Mouse (Mus musculus) heart, embryonic 15.5 days (tissue): Measurements from ENCODE around the gene Gm10647. TPM values are rescaled to one million over a fixed set of nuclear protein-coding genes. Genes with fewer than 3 reads are reported as not detected.
"Not testable (repeated sequence)": the region's sequence is repeated elsewhere in the genome, so short reads cannot be mapped to it uniquely, and the experiment has no call there.

Experiments used
- ATAC-seq: fragments of 200-750 bp; cut with Nextera tagmentation; replicated peaks from 2 replicates; pipeline ENCODE4 v1.8.0; 2017; ENCODE audit warnings: low read depth, moderate TSS enrichment; ENCODE audit not compliant: insufficient number of reproducible peaks, insufficient read depth, low FRiP score
- H3K27ac ChIP-seq: fragments of 300-500 bp; sonication (generic); 2 replicates; pipeline ENCODE4 v1.5.1; 2015; ENCODE audit warnings: mild to moderate bottlenecking, inconsistent platforms
- H3K27me3 ChIP-seq: fragments of 300-500 bp; sonication (generic); 2 replicates; pipeline ENCODE4 v1.6.1; 2015; ENCODE audit warnings: inconsistent platforms
- H3K36me3 ChIP-seq: fragments of 300-500 bp; sonication (generic); 2 replicates; pipeline ENCODE4 v1.6.1; 2015; ENCODE audit warnings: mild to moderate bottlenecking, inconsistent platforms
- H3K4me1 ChIP-seq: fragments of 300-500 bp; sonication (generic); replicated peaks from 2 replicates; pipeline ENCODE4 v1.6.1; 2015; ENCODE audit warnings: inconsistent platforms
- H3K4me2 ChIP-seq: fragments of 300-500 bp; sonication (generic); 2 replicates; pipeline ENCODE4 v1.6.1; 2015; ENCODE audit warnings: inconsistent platforms, mild to moderate bottlenecking, moderate library complexity
- H3K4me3 ChIP-seq: fragments of 300-500 bp; sonication (generic); 2 replicates; pipeline ENCODE4 v1.5.1; 2015; ENCODE audit warnings: mild to moderate bottlenecking, inconsistent platforms
- H3K9ac ChIP-seq: fragments of 300-500 bp; sonication (generic); 2 replicates; pipeline ENCODE4 v1.6.1; 2015; ENCODE audit warnings: mild to moderate bottlenecking, inconsistent platforms
- H3K9me3 ChIP-seq: fragments of 300-500 bp; sonication (generic); replicated peaks from 2 replicates; pipeline ENCODE4 v1.6.1; 2016; ENCODE audit warnings: inconsistent platforms
- WGBS: fragments of 180-500 bp; shearing (Covaris S2); methylation state at CpG from one replicate; pipeline ENCODE4 v1.1.7; 2015; ENCODE audit warnings: mixed read lengths; 5-methylcytosine and 5-hydroxymethylcytosine counted together
- polyA plus RNA-seq: library from polyadenylated mRNA; unstranded; fragments of >200 nt; fragmentation: Nextera tagmentation; extraction: Ambion mirVana; gene quantifications from 2 replicates; pipeline ENCODE4 v1.2.1, GENCODE M21; 2015

Gm10647 gene
- polyA plus RNA-seq, 1 experiment from 2014 or later, result 0.53 TPM

- Histone ChIP-seq H3K27me3 (peaks cover 3% of the 10 kb centered on the region; the same call in 1 of the 2 replicates), H3K4me3 (0 out of 2 replicates have a peak overlapping the region, but pooled peaks have one; percentile 7), H3K9me3 (no peaks in the 10 kb centered on the region), H3K4me2 (peak overlapping the region; percentile 40), H3K27ac (no peak overlapping the region), H3K36me3 (no peaks in the 10 kb centered on the region), H3K4me1 (peaks cover 9% of the 10 kb centered on the region), H3K9ac (no peak overlapping the region)
- WGBS, result 39% methylated on average over 12 of the region's 12 CpGs
- ATAC-seq, result no peak
Observed at GRCm38 (mm10) chr9:66801947-66802346, 5.1 kb downstream of the Gm10647 start.

GRCm38 (mm10) chr9:66805951-66806350 lies 9.1 kb downstream of the Gm10647 start:
- peak overlapping the region; percentile 51; the same call in 1 of the 2 replicates for H3K9ac ChIP-seq

GRCm38 (mm10) chr9:66813392-66813791 lies 16.6 kb downstream of the Gm10647 start:
- 45% methylated on average over 2 of the region's 2 CpGs for WGBS
- H3K9me3 ChIP-seq, result no peaks in the 10 kb centered on the region
- no peak overlapping the region for H3K27ac ChIP-seq
- no peaks in the 10 kb centered on the region for H3K27me3 ChIP-seq
- H3K4me1 ChIP-seq, result no peaks in the 10 kb centered on the region
- H3K4me3 ChIP-seq, result no peak overlapping the region
- no peak overlapping the region for H3K4me2 ChIP-seq
- H3K9ac ChIP-seq, result no peak overlapping the region
- no peaks in the 10 kb centered on the region for H3K36me3 ChIP-seq
- no peak for ATAC-seq

More at GRCm38 (mm10) chr9:66805951-66806350, 9.1 kb downstream of the Gm10647 start:
- not testable (repeated sequence) for H3K27ac ChIP-seq, H3K27me3 ChIP-seq, H3K4me1 ChIP-seq, ATAC-seq, H3K9me3 ChIP-seq, H3K36me3 ChIP-seq
- peak overlapping the region; percentile 46 for H3K4me3 ChIP-seq
- peak overlapping the region; percentile 63 for H3K4me2 ChIP-seq
- WGBS, result 6% methylated on average over 30 of the region's 37 CpGs

GRCm38 (mm10) chr9:66820996-66821395 lies 24.2 kb downstream of the Gm10647 start:
- no peak overlapping the region for H3K27ac ChIP-seq
- H3K4me2 ChIP-seq, result no peak overlapping the region
- no peaks in the 10 kb centered on the region for H3K9me3 ChIP-seq
- ATAC-seq, result no peak
- WGBS, result 67% methylated on average over 5 of the region's 5 CpGs
- no peak overlapping the region for H3K9ac ChIP-seq
- no peaks in the 10 kb centered on the region for H3K27me3 ChIP-seq
- H3K4me1 ChIP-seq, result peaks cover 3% of the 10 kb centered on the region; the same call in 1 of the 2 replicates
- no peak overlapping the region for H3K4me3 ChIP-seq
- H3K36me3 ChIP-seq, result no peaks in the 10 kb centered on the region

GRCm38 (mm10) chr9:66822255-66822654 lies 25.4 kb downstream of the Gm10647 start:
- not testable (repeated sequence) for H3K4me1 ChIP-seq, H3K36me3 ChIP-seq, H3K9me3 ChIP-seq, H3K4me2 ChIP-seq, H3K9ac ChIP-seq, ATAC-seq, H3K27me3 ChIP-seq, H3K27ac ChIP-seq, H3K4me3 ChIP-seq
- WGBS, result 88% methylated on average over 2 of the region's 5 CpGs

- Histone ChIP-seq H3K4me2 (no peak overlapping the region), H3K4me1 (peaks cover 3% of the 10 kb centered on the region; the same call in 1 of the 2 replicates), H3K36me3 (no peaks in the 10 kb centered on the region), H3K27me3 (no peaks in the 10 kb centered on the region), H3K9me3 (no peaks in the 10 kb centered on the region), H3K27ac (no peak overlapping the region), H3K9ac (no peak overlapping the region), H3K4me3 (no peak overlapping the region)
- 34% methylated on average over 1 of the region's 1 CpGs for WGBS
- no peak for ATAC-seq
Observed at GRCm38 (mm10) chr9:66825990-66826389, 29.2 kb downstream of the Gm10647 start.

GRCm38 (mm10) chr9:66832366-66832908 lies 35.6 kb downstream of the Gm10647 start:
- no peaks in the 10 kb centered on the region for H3K9me3 ChIP-seq
- H3K4me3 ChIP-seq, result no peak overlapping the region
- no peak overlapping the region for H3K4me2 ChIP-seq
- no peak overlapping the region for H3K27ac ChIP-seq
- peaks cover 16% of the 10 kb centered on the region for H3K4me1 ChIP-seq
- no peaks in the 10 kb centered on the region for H3K36me3 ChIP-seq
- no peak for ATAC-seq
- H3K27me3 ChIP-seq, result no peaks in the 10 kb centered on the region
- H3K9ac ChIP-seq, result no peak overlapping the region
- WGBS, result 48% methylated on average over 4 of the region's 4 CpGs

GRCm38 (mm10) chr9:66833851-66834250 lies 37.0 kb downstream of the Gm10647 start:
- Histone ChIP-seq H3K4me3 (peak overlapping the region; percentile 81), H3K4me1 (peaks cover 16% of the 10 kb centered on the region), H3K4me2 (peak overlapping the region; percentile 100), H3K9me3 (no peaks in the 10 kb centered on the region), H3K27ac (0 out of 2 replicates have a peak overlapping the region, but pooled peaks have one; percentile 16), H3K36me3 (no peaks in the 10 kb centered on the region), H3K27me3 (no peaks in the 10 kb centered on the region), H3K9ac (peak overlapping the region; percentile 55)
- ATAC-seq, result no peak
- 30% methylated on average over 7 of the region's 7 CpGs for WGBS

GRCm38 (mm10) chr9:66834318-66835096 lies 37.7 kb downstream of the Gm10647 start, which contains the start of gene Aph1c:
Gene Aph1c, minus strand, starts transcription at chr9:66834726.
- Histone ChIP-seq H3K9ac (peak within 1 kb of the TSS; percentile 55), H3K9me3 (no peaks in the 10 kb centered on the region), H3K36me3 (no peaks in the 10 kb centered on the region), H3K27me3 (no peaks in the 10 kb centered on the region), H3K4me2 (peak within 1 kb of the TSS; percentile 100), H3K27ac (0 out of 2 replicates have a peak within 1 kb of the TSS, but pooled peaks have one; percentile 16), H3K4me3 (peak within 1 kb of the TSS; percentile 81), H3K4me1 (peaks cover 16% of the 10 kb centered on the region)
- ATAC-seq, result peak; percentile 100
- under 1% methylated on average over 58 of the region's 58 CpGs for WGBS

- Histone ChIP-seq H3K9me3 (no peaks in the 10 kb centered on the region), H3K36me3 (no peaks in the 10 kb centered on the region), H3K27me3 (no peaks in the 10 kb centered on the region), H3K27ac (no peak overlapping the region), H3K4me2 (peak overlapping the region; percentile 100), H3K4me1 (peaks cover 16% of the 10 kb centered on the region), H3K4me3 (peak overlapping the region; percentile 81), H3K9ac (peak overlapping the region; percentile 49)
- WGBS, result under 1% methylated on average over 24 of the region's 24 CpGs
- ATAC-seq, result peak; percentile 50
Observed at GRCm38 (mm10) chr9:66835097-66835480, 38.2 kb downstream of the Gm10647 start.

- peaks cover 14% of the 10 kb centered on the region for H3K36me3 ChIP-seq
- H3K9ac ChIP-seq, result no peak overlapping the region
- H3K9me3 ChIP-seq, result no peaks in the 10 kb centered on the region
- no peak overlapping the region for H3K4me2 ChIP-seq
- ATAC-seq, result no peak
- peaks cover 8% of the 10 kb centered on the region; the same call in 1 of the 2 replicates for H3K4me1 ChIP-seq
- no peak overlapping the region for H3K4me3 ChIP-seq
- no peak overlapping the region for H3K27ac ChIP-seq
- 81% methylated on average over 5 of the region's 5 CpGs for WGBS
- no peaks in the 10 kb centered on the region for H3K27me3 ChIP-seq
Observed at GRCm38 (mm10) chr9:66846822-66847221, 50.0 kb downstream of the Gm10647 start.
